Mouse (Mus musculus) lung, postnatal 0 days (tissue): ENCODE measurements around the gene Nhlrc2.

Experiments
- CTCF ChIP-seq: IDR thresholded peaks from 2 replicates; pipeline ENCODE4 v1.5.1; 2016; ENCODE audit warnings: antibody characterized with exemption, mild to moderate bottlenecking
- EP300 ChIP-seq: IDR thresholded peaks from 2 replicates; pipeline ENCODE4 v1.6.1; 2016; ENCODE audit warnings: antibody characterized with exemption, mild to moderate bottlenecking, control low read depth

- TF ChIP-seq EP300, result no peak
- TF ChIP-seq CTCF, result no peak
Measured at GRCm38 (mm10) chr19:56584288-56584687, 36.2 kb downstream of the Nhlrc2 start.
